ENCODE assay signal across 8 mouse cellular contexts in genomic region chr7:68263346-68264027, GRCm38 (mm10). TPM values are rescaled to one million over a fixed set of nuclear protein-coding genes. Genes with fewer than 3 reads are reported as not detected.
A peak's percentile ranks its signal among the peaks of the same experiment; 100 is the strongest.
DNase-seq lines count a peak whose midpoint lies in the region; ATAC-seq and TF ChIP-seq lines count a peak whose summit lies in the region.

No protein-coding gene starts in this region.

- no peak for DNase-seq in lung, postnatal 0 days (ENCODE audit: low spot score)
- DNase-seq in lung, postnatal 14 days = no peak
- no peak for DNase-seq in forebrain, embryonic 11.5 days (ENCODE audit: low spot score)
- no peak for DNase-seq in limb, embryonic 10.5 days (ENCODE audit: low spot score)
- no peak for DNase-seq in yolk sac, embryonic 10.5 days (ENCODE audit: low spot score)
- no peak for DNase-seq in adrenal gland, postnatal 10 days
- DNase-seq in kidney, postnatal 14 days = no peak

- peak overlapping the region; percentile 58 for H3K4me2 ChIP-seq in lung, postnatal 0 days (replicated peaks; ENCODE audit: low read depth, low read length)
- peak overlapping the region; percentile 53 for H3K4me2 ChIP-seq in forebrain, embryonic 11.5 days (ENCODE audit: low read depth, low read length, severe bottlenecking)

- 46% methylated on average over 8 of the region's 8 CpGs for WGBS in lung, postnatal 0 days
- WGBS in forebrain, embryonic 11.5 days = 54% methylated on average over 8 of the region's 8 CpGs
- WGBS in limb, embryonic 10.5 days = 55% methylated on average over 8 of the region's 8 CpGs
- WGBS in olfactory bulb, adult 2 months = 52% methylated on average over 8 of the region's 8 CpGs

- no peak overlapping the region for H3K9ac ChIP-seq in lung, postnatal 0 days (replicated peaks; ENCODE audit: low read depth)
- H3K9ac ChIP-seq in forebrain, embryonic 11.5 days (ENCODE audit: low read length) = no peak overlapping the region

- no peaks in the 10 kb centered on the region for H3K9me3 ChIP-seq in lung, postnatal 0 days (ENCODE audit: low read length)
- H3K9me3 ChIP-seq in forebrain, embryonic 11.5 days (ENCODE audit: control insufficient read depth, low read length) = no peaks in the 10 kb centered on the region; the same call in 1 of the 2 replicates
- no peaks in the 10 kb centered on the region for H3K9me3 ChIP-seq in limb, embryonic 10.5 days (replicated peaks)

- peaks cover 9% of the 10 kb centered on the region for H3K4me1 ChIP-seq in lung, postnatal 0 days (ENCODE audit: insufficient read depth, low read depth, low read length)
- peaks cover 9% of the 10 kb centered on the region; the same call in 1 of the 2 replicates for H3K4me1 ChIP-seq in forebrain, embryonic 11.5 days (replicated peaks; ENCODE audit: control insufficient read depth, insufficient read depth, low read length)
- peaks cover 51% of the 10 kb centered on the region for H3K4me1 ChIP-seq in limb, embryonic 10.5 days
- peaks cover 18% of the 10 kb centered on the region for H3K4me1 ChIP-seq in olfactory bulb, adult 2 months (ENCODE audit: control insufficient read depth, insufficient read depth, low read length)

- no peak for TF ChIP-seq POLR2A in olfactory bulb, adult 2 months (IDR thresholded peaks at IDR 0.05; ENCODE audit: insufficient read depth, low read depth, low read length)

- H3K27me3 ChIP-seq in lung, postnatal 0 days (replicated peaks; ENCODE audit: insufficient read depth, low read length) = no peaks in the 10 kb centered on the region
- peaks cover 3% of the 10 kb centered on the region; the same call in 1 of the 2 replicates for H3K27me3 ChIP-seq in forebrain, embryonic 11.5 days (ENCODE audit: control insufficient read depth, insufficient read depth, low read length)
- H3K27me3 ChIP-seq in limb, embryonic 10.5 days (ENCODE audit: low read depth, poor library complexity, severe bottlenecking) = peaks cover 12% of the 10 kb centered on the region

- no peaks in the 10 kb centered on the region for H3K36me3 ChIP-seq in lung, postnatal 0 days (ENCODE audit: insufficient read depth, low read length)
- no peaks in the 10 kb centered on the region for H3K36me3 ChIP-seq in forebrain, embryonic 11.5 days (ENCODE audit: control insufficient read depth, insufficient read depth, low read length)
- H3K36me3 ChIP-seq in limb, embryonic 10.5 days = no peaks in the 10 kb centered on the region

- ATAC-seq in lung, postnatal 0 days = 0 out of 2 replicates have a peak, but pooled peaks have one; percentile 8
- ATAC-seq in forebrain, embryonic 11.5 days (replicated peaks; ENCODE audit: low FRiP score) = no peak

- H3K4me3 ChIP-seq in lung, postnatal 0 days (ENCODE audit: low read depth, low read length) = peak overlapping the region; percentile 25; the same call in 1 of the 2 replicates
- H3K4me3 ChIP-seq in forebrain, embryonic 11.5 days (ENCODE audit: low read depth, low read length) = peak overlapping the region; percentile 25; the same call in 1 of the 2 replicates
- H3K4me3 ChIP-seq in limb, embryonic 10.5 days = peak overlapping the region; percentile 52
- peak overlapping the region; percentile 37 for H3K4me3 ChIP-seq in olfactory bulb, adult 2 months (ENCODE audit: insufficient read depth, low read depth, low read length)

- TF ChIP-seq EP300 in lung, postnatal 0 days (IDR thresholded peaks at IDR 0.05) = no peak

- no peak overlapping the region for H3K27ac ChIP-seq in lung, postnatal 0 days (ENCODE audit: low read length)
- no peak overlapping the region for H3K27ac ChIP-seq in forebrain, embryonic 11.5 days (ENCODE audit: low read depth, low read length)
- H3K27ac ChIP-seq in limb, embryonic 10.5 days = peak overlapping the region; percentile 78
- H3K27ac ChIP-seq in olfactory bulb, adult 2 months (ENCODE audit: insufficient read depth, low read depth, low read length) = peak overlapping the region; percentile 25; the same call in 1 of the 2 replicates

- TF ChIP-seq CTCF in lung, postnatal 0 days (IDR thresholded peaks at IDR 0.05) = no peak
- no peak for TF ChIP-seq CTCF in olfactory bulb, adult 2 months (IDR thresholded peaks at IDR 0.05; ENCODE audit: insufficient read depth, low read depth, low read length)

RNA-seq across cellular contexts. Expression of gene Pgpep1l, which starts 0.5 kb away (rescaled TPM):
- not detected in 2 replicates for polyA plus RNA-seq in lung, postnatal 0 days (2015; fragmentation: Nextera tagmentation; extraction: Ambion mirVana)
- polyA plus RNA-seq in forebrain, embryonic 11.5 days (2014; fragmentation: Nextera tagmentation; extraction: Ambion mirVana) = not detected in 2 replicates
- not detected in 2 replicates for polyA plus RNA-seq in limb, embryonic 10.5 days (2016; fragmentation: Nextera tagmentation; extraction: Ambion mirVana)
- not detected in 2 replicates for polyA plus RNA-seq in olfactory bulb, adult 2 months (2012; ENCODE audit: insufficient read depth, insufficient read length, low replicate concordance, missing spikeins)
- total RNA-seq in adrenal gland, postnatal 10 days (2021) = 1 to 10 TPM in 1 of 2 experiments, under 1 TPM in 1; 0.48 to 1.2 TPM

RNA-seq across cellular contexts. Expression of gene Fam169b, which starts 10.2 kb away (rescaled TPM):
- 0.37 and 0.69 TPM in 2 replicates for polyA plus RNA-seq in lung, postnatal 0 days (2015; fragmentation: Nextera tagmentation; extraction: Ambion mirVana)
- 0.19 and 0.39 TPM in 2 replicates for polyA plus RNA-seq in forebrain, embryonic 11.5 days (2014; fragmentation: Nextera tagmentation; extraction: Ambion mirVana)
- 0.36 and 1.2 TPM in 2 replicates for polyA plus RNA-seq in limb, embryonic 10.5 days (2016; fragmentation: Nextera tagmentation; extraction: Ambion mirVana)
- 149 TPM in 1 of 2 replicates, not detected in the other for polyA plus RNA-seq in olfactory bulb, adult 2 months (2012; ENCODE audit: insufficient read depth, insufficient read length, low replicate concordance, missing spikeins)
- total RNA-seq in adrenal gland, postnatal 10 days (2021) = 1 to 10 TPM; 1.9 to 2.0 TPM

Comparison
In these comparisons a context has a peak if more than half of its experiments do, and no peak if none do; other contexts are left out.
1. H3K27ac ChIP-seq: peak in limb, embryonic 10.5 days (single experiment) and olfactory bulb, adult 2 months (single experiment); none in lung, postnatal 0 days (single experiment) and forebrain, embryonic 11.5 days (single experiment).
2. RNA of gene Fam169b, which starts 10.2 kb away (polyA plus RNA-seq): 149 TPM in olfactory bulb, adult 2 months; 0.36 to 1.2 TPM in limb, embryonic 10.5 days, 0.19 to 0.39 TPM in forebrain, embryonic 11.5 days and 0.37 to 0.69 TPM in lung, postnatal 0 days; every median in the first group is over 10 times any median in the second.
3. Peak in every context shown above with its lines, with median percentiles within 50 percentile points of each other: H3K4me3 ChIP-seq.